Mouse (Mus musculus) spleen, adult 2 months (tissue): Measurements from ENCODE around the gene Ptges.

Experiments used
- CTCF ChIP-seq: fragments of 200-500 bp; IDR thresholded peaks from 2 replicates; pipeline ENCODE4 v1.5.1; 2011; ENCODE audit warnings: mild to moderate bottlenecking, inconsistent platforms; ENCODE audit not compliant: insufficient read depth, insufficient read length, insufficient replicate concordance; ENCODE audit errors: extremely low read depth
- POLR2A ChIP-seq: fragments of 200-500 bp; IDR thresholded peaks from 2 replicates; pipeline ENCODE4 v1.6.1; 2011; ENCODE audit warnings: low read depth, low read length, inconsistent platforms

- TF ChIP-seq POLR2A, result no peak
- no peak for TF ChIP-seq CTCF
Measured at GRCm38 (mm10) chr2:30881215-30881614, 48.4 kb downstream of the Ptges start.
